Comparison of ENCODE assay signal across 14 mouse cellular contexts in genomic region chr10:95659471-95660150, GRCm38 (mm10). TPM values are rescaled to one million over a fixed set of nuclear protein-coding genes. Genes with fewer than 3 reads are reported as not detected.
A peak's percentile ranks its signal among the peaks of the same experiment; 100 is the strongest.
DNase-seq lines count a peak whose midpoint lies in the region; ATAC-seq and TF ChIP-seq lines count a peak whose summit lies in the region.
"Had no signal": no experiment of that assay in that cellular context is flagged by ENCODE, and none has a peak within 500 bp of the region (broad histone marks: within the 10 kb centered on the region; RNA-seq: fewer than 3 reads in every experiment).

No protein-coding gene starts in this region.

- ATAC-seq in kidney, embryonic 14.5 days (ENCODE audit: low FRiP score, low TSS enrichment) = no peak
- ATAC-seq in heart, postnatal 0 days (ENCODE audit: insufficient read depth, low read depth) = peak; percentile 44; the same call in 1 of the 2 replicates
- no peak for ATAC-seq in hindbrain, embryonic 13.5 days (ENCODE audit: low FRiP score)

- TF ChIP-seq CTCF in heart, postnatal 0 days (IDR thresholded peaks at IDR 0.05; ENCODE audit: low read depth) = no peak

- H3K9ac ChIP-seq in kidney, embryonic 14.5 days (ENCODE audit: low read depth, low read length) = no peak overlapping the region
- no peak overlapping the region for H3K9ac ChIP-seq in heart, postnatal 0 days (replicated peaks; ENCODE audit: low read depth, low read length)
- no peak overlapping the region for H3K9ac ChIP-seq in hindbrain, embryonic 13.5 days
- H3K9ac ChIP-seq: limb, embryonic 15.5 days; neural tube, embryonic 15.5 days had no signal

- H3K9me3 ChIP-seq in kidney, embryonic 14.5 days (ENCODE audit: control insufficient read depth, low read length) = no peaks in the 10 kb centered on the region
- H3K9me3 ChIP-seq in heart, postnatal 0 days (replicated peaks; ENCODE audit: control insufficient read depth, low read length) = no peaks in the 10 kb centered on the region
- no peaks in the 10 kb centered on the region for H3K9me3 ChIP-seq in hindbrain, embryonic 13.5 days
- H3K9me3 ChIP-seq: limb, embryonic 15.5 days had no signal

- H3K27me3 ChIP-seq in kidney, embryonic 14.5 days (ENCODE audit: control insufficient read depth, insufficient read depth, low read length) = no peaks in the 10 kb centered on the region
- no peaks in the 10 kb centered on the region for H3K27me3 ChIP-seq in heart, postnatal 0 days (ENCODE audit: control insufficient read depth, insufficient read depth, low read length)
- no peaks in the 10 kb centered on the region for H3K27me3 ChIP-seq in hindbrain, embryonic 13.5 days
- H3K27me3 ChIP-seq: limb, embryonic 15.5 days; neural tube, embryonic 15.5 days had no signal

- TF ChIP-seq EP300 in heart, postnatal 0 days (IDR thresholded peaks at IDR 0.05; ENCODE audit: low read depth) = no peak

- WGBS in kidney, embryonic 14.5 days = 78% methylated on average over 8 of the region's 8 CpGs
- 68% methylated on average over 8 of the region's 8 CpGs for WGBS in heart, postnatal 0 days
- 40% methylated on average over 8 of the region's 8 CpGs for WGBS in hindbrain, embryonic 13.5 days

- H3K36me3 ChIP-seq in kidney, embryonic 14.5 days (ENCODE audit: control insufficient read depth, insufficient read depth, low read length) = no peaks in the 10 kb centered on the region
- no peaks in the 10 kb centered on the region for H3K36me3 ChIP-seq in heart, postnatal 0 days (replicated peaks; ENCODE audit: control insufficient read depth, insufficient read depth, low read length)
- H3K36me3 ChIP-seq in hindbrain, embryonic 13.5 days = no peaks in the 10 kb centered on the region
- H3K36me3 ChIP-seq: limb, embryonic 15.5 days; neural tube, embryonic 15.5 days had no signal

- H3K4me3 ChIP-seq in kidney, embryonic 14.5 days (ENCODE audit: low read length) = no peak overlapping the region
- no peak overlapping the region for H3K4me3 ChIP-seq in heart, postnatal 0 days (ENCODE audit: low read depth, low read length)
- no peak overlapping the region for H3K4me3 ChIP-seq in hindbrain, embryonic 13.5 days
- H3K4me3 ChIP-seq: limb, embryonic 15.5 days; neural tube, embryonic 15.5 days had no signal

- no peak overlapping the region for H3K27ac ChIP-seq in kidney, embryonic 14.5 days (ENCODE audit: low read depth, low read length)
- peak overlapping the region; percentile 39; the same call in 1 of the 2 replicates for H3K27ac ChIP-seq in heart, postnatal 0 days (ENCODE audit: low read depth)
- no peak overlapping the region for H3K27ac ChIP-seq in hindbrain, embryonic 13.5 days
- H3K27ac ChIP-seq: limb, embryonic 15.5 days; neural tube, embryonic 15.5 days had no signal

- no peaks in the 10 kb centered on the region for H3K4me1 ChIP-seq in kidney, embryonic 14.5 days (ENCODE audit: control insufficient read depth, insufficient read depth, low read length)
- H3K4me1 ChIP-seq in heart, postnatal 0 days (ENCODE audit: control insufficient read depth, insufficient read depth) = no peaks in the 10 kb centered on the region
- peaks cover 14% of the 10 kb centered on the region for H3K4me1 ChIP-seq in hindbrain, embryonic 13.5 days (replicated peaks)

- H3K4me2 ChIP-seq in kidney, embryonic 14.5 days (replicated peaks; ENCODE audit: low read depth, low read length) = no peak overlapping the region
- H3K4me2 ChIP-seq in heart, postnatal 0 days (ENCODE audit: low read depth, low read length) = no peak overlapping the region
- no peak overlapping the region for H3K4me2 ChIP-seq in hindbrain, embryonic 13.5 days
- H3K4me2 ChIP-seq: limb, embryonic 15.5 days; neural tube, embryonic 15.5 days had no signal

- peak; percentile 40 for DNase-seq in kidney, postnatal 10 days
- DNase-seq in heart, adult 8-10 months (ENCODE audit: low spot score) = peak; percentile 74
- no peak for DNase-seq in heart, postnatal 0 days (ENCODE audit: low spot score)
- peak; percentile 12 for DNase-seq in lung, postnatal 25 days (ENCODE audit: low spot score)
- no peak for DNase-seq in urinary bladder, adult 18-20 months (ENCODE audit: low spot score in 2 of 2)
- DNase-seq: midbrain, embryonic 14.5 days had no signal

RNA-seq across cellular contexts. Expression of gene Anapc15-ps, which starts 13.6 kb away (rescaled TPM):
- 0.59 TPM in 1 of 2 replicates, not detected in the other for polyA plus RNA-seq in kidney, embryonic 14.5 days (2014; fragmentation: Nextera tagmentation; extraction: Ambion mirVana)
- not detected for total RNA-seq in heart, adult 8-10 months (2022)
- not detected in 2 replicates for total RNA-seq in heart, postnatal 0 days (2014; rRNA removed; ENCODE audit: low replicate concordance)
- polyA plus RNA-seq in heart, postnatal 0 days (2015; fragmentation: Nextera tagmentation; extraction: Ambion mirVana) = not detected in 2 replicates
- not detected in 2 replicates for polyA plus RNA-seq in hindbrain, embryonic 13.5 days (2015; fragmentation: Nextera tagmentation; extraction: Ambion mirVana)
- total RNA-seq: hematopoietic stem cell, adult 5-6 weeks; layer of hippocampus, postnatal 10 days had no signal
- polyA plus RNA-seq: forebrain, embryonic 16.5 days; limb, embryonic 15.5 days; midbrain, embryonic 14.5 days; neural tube, embryonic 15.5 days; stomach, embryonic 16.5 days had no signal

Comparison
In these comparisons a context has a peak if more than half of its experiments do, and no peak if none do; other contexts are left out.
1. DNase-seq: peak in kidney, postnatal 10 days (single experiment), heart, adult 8-10 months (single experiment) and lung, postnatal 25 days (single experiment); none in heart, postnatal 0 days (single experiment) and urinary bladder, adult 18-20 months (0 of 2).